Mouse (Mus musculus): ENCODE results near the gene D430019H16Rik. TPM values are rescaled to one million over a fixed set of nuclear protein-coding genes. Genes with fewer than 3 reads are reported as not detected.

D430019H16Rik gene
- total RNA-seq (2021): 100 to 1,000 TPM; 122 to 131 TPM

GRCm38 (mm10) chr12:105453670-105454257 lies at the start of gene D430019H16Rik:
Gene D430019H16Rik (plus strand): TSS chr12:105453856.
- DNase-seq (ENCODE audit: extremely low spot score in 1 of 2, low spot score in 1 of 2): peak; percentile 52 to 68

DNA sequence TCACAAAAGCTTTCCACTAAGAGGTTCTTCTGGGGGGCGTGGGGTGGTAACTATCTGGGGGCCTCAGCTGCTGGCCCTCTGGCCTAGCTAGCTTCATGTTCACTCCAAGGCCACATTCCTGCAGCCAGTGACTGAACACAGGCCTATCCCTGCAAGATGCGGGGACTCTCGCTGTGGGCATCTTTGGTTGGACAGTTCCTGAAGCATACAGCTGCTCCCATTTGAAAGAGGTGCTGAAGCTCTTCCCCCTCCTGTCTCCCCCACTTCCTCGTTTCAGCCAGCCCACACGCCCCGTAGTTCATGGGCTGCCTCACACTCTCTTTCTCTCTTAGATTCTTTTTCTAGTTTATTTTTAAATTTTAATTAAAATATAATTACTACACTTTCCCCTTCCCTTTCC lies 47.6 kb upstream of the D430019H16Rik start:
- no peak for DNase-seq (ENCODE audit: extremely low spot score in 1 of 2, low spot score in 1 of 2)

DNA sequence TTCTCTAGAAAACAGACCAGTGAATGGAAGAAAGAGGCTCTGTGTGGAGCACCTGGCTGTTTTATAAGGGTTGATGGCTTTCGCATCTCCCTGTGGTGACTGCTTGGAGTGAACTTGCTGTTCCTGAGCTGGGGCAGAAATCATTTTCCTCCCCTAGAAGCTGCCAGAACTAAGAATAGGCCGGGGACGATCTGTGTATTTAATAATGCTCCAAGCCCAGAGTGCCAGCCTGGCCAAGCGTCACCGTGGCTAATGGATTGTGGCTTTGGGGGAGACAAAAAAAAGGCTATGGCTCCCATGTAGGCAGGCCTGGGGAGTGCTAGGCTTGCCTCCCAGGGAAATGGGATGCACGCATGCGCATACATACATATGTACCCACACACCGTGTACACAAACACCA lies 39.7 kb upstream of the D430019H16Rik start:
- no peak for DNase-seq (ENCODE audit: extremely low spot score in 1 of 2, low spot score in 1 of 2)

GRCm38 (mm10) chr12:105420476-105420875 lies 33.2 kb upstream of the D430019H16Rik start:
- no peak for DNase-seq (ENCODE audit: extremely low spot score in 1 of 2, low spot score in 1 of 2)

DNA sequence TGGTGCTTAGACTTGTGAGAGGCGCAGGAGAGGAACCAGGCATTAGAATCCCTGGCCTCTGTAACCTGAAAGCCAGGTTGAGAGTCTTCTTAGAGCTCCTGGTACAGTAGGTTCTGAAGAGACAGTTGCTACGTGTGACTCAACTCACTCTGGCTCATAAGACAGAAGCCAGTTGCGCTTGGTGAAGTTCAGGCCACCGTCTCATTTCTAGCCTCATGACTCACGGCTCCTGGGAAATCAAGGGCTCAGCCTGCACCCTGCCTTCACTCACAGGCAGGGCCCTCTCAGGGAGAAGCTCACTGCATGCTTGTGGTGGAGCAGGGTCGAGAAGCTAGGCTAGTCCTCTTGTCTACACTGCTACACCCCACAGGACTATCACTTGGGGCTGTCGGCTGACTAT lies 27.1 kb upstream of the D430019H16Rik start:
- DNase-seq (ENCODE audit: extremely low spot score in 1 of 2, low spot score in 1 of 2): no peak

DNA sequence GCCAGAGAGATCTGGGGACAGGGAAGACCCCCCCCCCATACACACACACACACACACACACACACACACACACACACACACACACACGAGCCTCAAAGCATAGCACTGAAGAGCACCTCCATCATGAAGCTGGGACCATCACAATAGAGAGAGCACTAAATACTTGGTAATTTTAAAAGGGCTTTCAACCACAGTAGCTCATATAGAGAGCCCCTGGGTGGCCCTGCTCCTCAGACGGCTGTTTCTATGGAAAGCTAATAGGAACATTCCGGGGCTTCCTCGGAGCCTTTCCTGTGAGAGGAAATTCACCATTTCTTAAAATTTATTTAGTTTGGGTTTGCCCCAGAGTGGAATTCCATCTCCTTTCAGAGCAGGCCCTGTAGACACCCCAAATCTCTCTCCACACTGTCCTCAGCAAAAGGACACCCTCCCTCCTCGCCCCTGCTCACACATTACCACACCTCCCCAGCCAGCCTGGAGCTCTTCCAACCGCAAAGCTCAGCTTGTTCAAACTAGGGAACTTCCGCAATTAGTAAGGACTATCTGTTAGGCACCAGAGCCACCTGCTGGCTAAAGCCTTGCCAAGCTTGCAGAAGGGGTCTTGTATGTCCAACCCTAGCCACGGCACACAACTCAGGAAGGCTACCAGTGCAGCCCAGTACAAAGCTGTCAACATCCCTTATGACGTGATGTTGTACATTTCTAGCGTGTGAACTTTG lies 26.5 kb upstream of the D430019H16Rik start:
- peak; percentile 68 to 77 for DNase-seq (ENCODE audit: extremely low spot score in 1 of 2, low spot score in 1 of 2)

DNA sequence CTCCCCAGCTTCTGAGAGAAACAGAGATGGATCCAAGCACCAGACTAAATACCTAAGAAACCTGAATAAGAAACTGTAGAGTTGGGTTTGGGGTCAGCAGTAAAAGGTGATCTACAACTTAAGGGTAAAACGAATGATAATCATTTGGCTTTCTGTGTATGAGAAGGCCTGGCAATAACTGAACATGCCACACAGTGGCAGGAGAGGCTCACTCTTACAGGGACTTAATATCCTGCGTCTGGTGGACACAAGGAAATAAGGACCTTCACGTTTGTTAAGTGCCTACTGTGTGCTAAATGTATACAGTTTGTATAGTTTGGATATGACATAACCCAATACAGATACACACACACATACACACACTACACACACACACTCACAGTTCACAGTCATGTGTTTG lies 21.8 kb upstream of the D430019H16Rik start:
- no peak for DNase-seq (ENCODE audit: extremely low spot score in 1 of 2, low spot score in 1 of 2)

DNA sequence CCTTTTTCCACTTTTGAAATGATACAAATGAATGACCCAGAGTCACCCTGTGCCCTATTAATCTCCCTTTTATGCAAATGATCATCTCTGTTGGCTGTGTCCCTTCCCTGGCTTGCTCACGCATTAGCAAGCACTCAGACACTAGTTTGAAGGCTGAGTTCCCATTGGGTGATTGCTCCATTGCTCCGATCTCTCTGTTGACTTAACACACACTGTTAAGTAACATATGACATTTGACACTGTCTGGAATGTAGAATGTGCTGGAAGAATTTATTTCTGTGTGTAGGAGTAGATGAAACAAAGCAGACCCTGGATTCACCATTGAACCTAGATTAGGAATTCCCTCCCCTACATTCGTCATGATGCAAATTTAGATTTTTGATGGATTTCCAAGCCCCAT lies 20.8 kb upstream of the D430019H16Rik start:
- DNase-seq (ENCODE audit: extremely low spot score in 1 of 2, low spot score in 1 of 2): no peak

DNA sequence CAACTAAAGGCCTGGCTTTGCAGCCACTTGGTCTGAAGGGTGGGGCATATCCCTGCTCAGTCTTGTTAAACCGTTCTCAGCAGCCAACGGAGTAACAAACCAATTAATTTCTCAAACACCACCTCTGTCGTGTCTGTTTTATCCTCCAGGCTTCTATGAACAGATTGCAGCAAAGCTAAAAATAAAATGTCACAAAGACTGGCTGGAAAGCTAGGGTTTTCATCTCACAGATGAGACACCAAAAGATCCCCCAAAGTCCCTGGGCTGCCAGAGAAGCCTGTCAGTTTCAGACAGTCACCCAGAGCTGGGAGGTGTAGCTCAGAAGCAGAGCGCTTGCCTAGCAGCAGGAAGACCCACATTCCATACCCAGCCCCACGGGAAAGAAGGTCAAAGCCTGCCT lies 15.4 kb upstream of the D430019H16Rik start:
- no peak for DNase-seq (ENCODE audit: extremely low spot score in 1 of 2, low spot score in 1 of 2)

DNA sequence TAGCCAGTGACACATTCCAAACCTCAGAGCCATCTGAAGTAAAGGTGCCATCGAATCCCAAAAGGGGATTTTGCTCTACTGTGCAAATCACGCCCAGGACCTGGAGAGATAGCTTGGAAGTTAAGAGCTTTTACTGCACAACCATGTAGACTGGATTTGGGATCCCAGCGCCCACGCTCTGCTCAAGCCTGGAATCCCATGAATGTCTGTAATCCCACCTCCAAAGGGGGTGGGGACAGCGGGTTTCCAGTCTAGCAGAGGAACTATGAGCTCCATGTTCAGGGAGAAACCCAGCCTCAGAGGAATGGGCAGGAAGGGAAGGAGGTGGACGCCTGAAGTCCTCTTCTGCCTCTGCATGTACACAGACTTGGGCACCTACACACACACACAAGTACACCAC lies 13.7 kb upstream of the D430019H16Rik start:
- DNase-seq (ENCODE audit: extremely low spot score in 1 of 2, low spot score in 1 of 2): no peak

GRCm38 (mm10) chr12:105443569-105443968 lies 10.1 kb upstream of the D430019H16Rik start:
- no peak for DNase-seq (ENCODE audit: extremely low spot score in 1 of 2, low spot score in 1 of 2)

- DNase-seq (ENCODE audit: extremely low spot score in 1 of 2, low spot score in 1 of 2): no peak
Measured at GRCm38 (mm10) chr12:105445767-105446166, 7.9 kb upstream of the D430019H16Rik start.

GRCm38 (mm10) chr12:105449239-105449638 lies 4.4 kb upstream of the D430019H16Rik start:
- DNase-seq (ENCODE audit: extremely low spot score in 1 of 2, low spot score in 1 of 2): no peak

DNA sequence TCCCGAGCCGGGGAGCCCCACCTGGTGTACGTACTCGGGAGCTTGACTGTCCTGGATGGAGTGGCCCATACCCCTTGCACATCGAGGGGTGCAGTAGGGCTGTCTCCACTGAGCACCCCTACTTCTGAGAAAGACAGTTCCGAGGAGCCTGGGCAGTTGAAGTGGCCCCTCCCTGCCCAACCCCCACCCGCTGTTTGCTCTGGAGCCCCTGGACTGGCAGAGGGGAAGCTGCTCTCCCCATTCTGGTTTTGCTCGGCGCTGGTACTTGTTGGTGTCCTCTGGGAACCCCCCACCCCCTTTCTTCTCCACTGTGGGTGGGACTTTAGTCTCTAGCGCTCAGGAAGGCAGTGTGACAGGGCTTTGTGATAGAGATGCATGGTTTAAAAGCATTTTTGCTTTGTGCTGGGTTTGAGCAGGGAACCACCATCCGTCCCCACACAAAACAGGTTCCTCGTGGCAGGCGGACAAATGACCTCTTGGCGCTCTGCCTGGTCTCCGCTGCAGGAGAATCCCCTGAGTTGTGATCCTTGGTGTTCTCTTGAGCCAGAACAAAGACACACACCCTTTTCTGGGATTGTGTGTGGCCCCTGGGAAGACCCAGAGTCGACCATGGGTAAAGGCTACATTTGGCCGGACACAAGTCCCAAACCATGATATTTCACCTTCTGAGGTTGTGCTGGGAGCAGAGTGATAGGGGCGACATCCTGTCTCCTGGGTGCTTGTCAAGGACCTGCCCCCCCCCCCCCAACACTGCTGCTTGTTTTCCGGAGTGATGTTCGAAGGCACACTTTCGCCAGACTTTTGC lies 804 bp downstream of the D430019H16Rik start:
- no peak for DNase-seq (ENCODE audit: extremely low spot score in 1 of 2, low spot score in 1 of 2)

DNA sequence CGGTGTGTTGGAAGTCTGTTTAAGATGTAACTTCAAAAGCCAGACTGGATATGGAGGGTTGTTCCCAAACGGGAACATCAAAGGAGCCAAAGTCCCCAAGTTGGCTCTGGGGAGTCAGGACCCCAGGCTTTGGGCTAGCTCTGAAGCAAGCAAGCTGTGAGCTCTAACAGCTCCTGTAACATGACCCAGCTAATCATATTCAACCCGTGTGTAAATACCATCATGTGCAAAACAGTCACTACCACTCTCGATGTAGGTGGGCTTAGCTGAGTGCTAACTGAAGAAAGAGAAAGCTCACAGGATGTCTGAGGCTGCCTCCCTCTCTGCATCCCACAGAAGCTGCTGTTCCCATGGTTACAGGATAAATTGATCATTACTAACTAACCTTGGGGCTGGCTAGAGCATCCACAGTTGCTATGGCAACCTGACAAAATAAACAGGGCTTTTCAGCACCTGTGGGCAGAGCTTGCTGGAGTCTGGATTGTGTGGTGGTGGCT lies 1.5 kb downstream of the D430019H16Rik start:
- DNase-seq (ENCODE audit: extremely low spot score in 1 of 2, low spot score in 1 of 2): no peak

- DNase-seq (ENCODE audit: extremely low spot score in 1 of 2, low spot score in 1 of 2): no peak
Measured at GRCm38 (mm10) chr12:105458791-105459190, 5.1 kb downstream of the D430019H16Rik start.

DNA sequence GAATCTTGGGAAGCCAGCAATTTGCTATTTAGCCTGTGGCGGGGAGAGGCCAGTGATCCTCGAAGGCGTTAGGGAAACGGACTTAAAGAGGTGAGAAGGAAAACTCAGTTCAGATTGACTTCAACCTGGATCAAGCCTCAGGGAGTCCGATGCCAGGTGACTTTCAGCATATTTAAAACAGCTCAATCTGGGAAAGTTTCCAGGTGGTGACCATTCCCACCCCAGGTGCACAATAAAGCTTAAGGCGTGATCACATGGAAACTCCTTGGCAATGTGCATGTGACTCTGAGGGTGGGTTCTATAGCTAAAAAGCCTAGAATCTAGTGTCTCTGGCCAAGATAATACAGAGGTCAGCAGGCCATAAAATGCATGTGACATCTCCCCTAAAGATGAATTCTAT lies 7.4 kb downstream of the D430019H16Rik start:
- no peak for DNase-seq (ENCODE audit: extremely low spot score in 1 of 2, low spot score in 1 of 2)

- DNase-seq (ENCODE audit: extremely low spot score in 1 of 2, low spot score in 1 of 2): no peak
Measured at GRCm38 (mm10) chr12:105469026-105469425, 15.4 kb downstream of the D430019H16Rik start.

- DNase-seq (ENCODE audit: extremely low spot score in 1 of 2, low spot score in 1 of 2): no peak
Measured at GRCm38 (mm10) chr12:105475230-105475911, 21.7 kb downstream of the D430019H16Rik start.

- peak in 1 of 2 experiments; percentile 75 for DNase-seq (ENCODE audit: extremely low spot score in 1 of 2, low spot score in 1 of 2)
Measured at GRCm38 (mm10) chr12:105476453-105476852, 22.8 kb downstream of the D430019H16Rik start.

DNA sequence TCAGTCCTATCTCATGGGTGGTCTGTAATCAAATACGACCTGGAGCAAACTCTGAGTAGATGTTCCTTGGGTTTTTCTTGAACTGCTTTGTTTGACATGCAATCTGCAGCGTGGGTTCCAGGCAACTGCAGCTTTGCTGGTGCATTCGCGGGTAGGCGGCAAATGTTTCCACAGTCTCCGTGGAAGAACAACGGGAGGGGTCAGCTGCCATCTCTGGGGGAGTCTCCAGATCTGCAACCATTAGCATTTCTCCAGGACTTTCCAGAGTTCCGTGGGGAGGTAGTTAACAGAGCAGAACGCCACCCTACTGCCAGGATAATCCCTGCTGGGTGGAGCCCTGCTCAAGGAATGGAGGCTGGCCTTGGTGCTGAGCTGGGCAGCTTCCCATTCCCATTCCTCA lies 23.3 kb downstream of the D430019H16Rik start:
- DNase-seq (ENCODE audit: extremely low spot score in 1 of 2, low spot score in 1 of 2): no peak
